Comparison of ENCODE assay signal across 7 mouse cellular contexts in the genomic region with DNA sequence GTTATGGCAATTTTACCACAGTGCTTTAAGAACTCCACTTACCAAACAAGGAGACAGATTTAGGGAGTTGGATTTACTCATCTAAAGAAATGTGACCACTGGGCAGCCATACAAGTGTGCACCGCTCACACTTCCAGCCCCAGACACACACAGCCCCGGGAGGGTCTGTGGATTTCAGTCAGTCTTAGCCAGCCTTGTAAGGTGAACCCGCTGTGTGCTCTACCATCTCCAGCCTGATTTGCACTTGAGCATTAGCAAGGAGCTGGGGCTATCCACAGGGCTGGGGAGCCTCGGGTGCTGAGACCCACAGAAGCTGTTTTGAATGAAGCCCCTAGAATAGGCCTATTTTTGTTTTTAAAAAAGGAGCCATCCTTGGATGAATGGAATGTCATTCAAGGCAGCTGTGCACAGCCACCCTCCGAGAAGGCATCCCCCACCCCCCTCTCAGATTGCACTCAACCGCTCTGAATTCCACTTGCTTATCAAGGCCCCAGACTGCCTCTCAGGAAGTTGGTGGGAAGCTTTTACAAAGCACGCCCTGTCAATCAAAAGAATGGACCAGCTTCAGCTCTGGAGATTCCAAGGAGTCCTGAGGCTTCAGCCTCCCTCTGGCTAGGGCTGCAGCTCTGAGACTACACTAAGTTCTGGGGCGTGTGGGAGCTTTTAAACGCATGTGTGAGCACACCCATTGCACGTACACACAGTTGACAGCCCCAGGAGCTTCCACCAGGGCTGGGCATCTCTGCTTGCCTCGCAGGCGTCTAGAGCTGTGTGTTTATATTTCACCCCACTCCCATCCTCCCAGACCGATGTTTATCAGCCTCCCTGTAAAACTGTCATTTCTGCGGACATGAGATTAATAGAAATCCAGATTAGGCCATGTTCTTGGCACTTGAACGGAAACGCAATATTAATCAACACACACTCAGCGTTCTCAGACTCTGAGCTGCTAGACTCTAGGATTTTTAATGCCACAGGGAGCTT. TPM values are rescaled to one million over a fixed set of nuclear protein-coding genes. Genes with fewer than 3 reads are reported as not detected.
A peak's percentile ranks its signal among the peaks of the same experiment; 100 is the strongest.
DNase-seq lines count a peak whose midpoint lies in the region; ATAC-seq and TF ChIP-seq lines count a peak whose summit lies in the region.

No protein-coding gene starts in this region.

- peak; percentile 91 for TF ChIP-seq EP300 in ES-Bruce4 (IDR thresholded peaks at IDR 0.05; ENCODE audit: insufficient read depth, low read depth, low read length)
- TF ChIP-seq EP300 in heart, postnatal 0 days (IDR thresholded peaks at IDR 0.05; ENCODE audit: low read depth) = no peak

- WGBS in heart, postnatal 0 days = 9% methylated on average over 17 of the region's 17 CpGs
- WGBS in liver, embryonic 12.5 days (ENCODE audit: insufficient replicate concordance) = 10% methylated on average over 17 of the region's 17 CpGs
- WGBS in neural tube, embryonic 14.5 days = 23% methylated on average over 17 of the region's 17 CpGs

- no peak overlapping the region for H3K4me3 ChIP-seq in ES-Bruce4 (ENCODE audit: low read depth, low read length)
- H3K4me3 ChIP-seq in heart, postnatal 0 days (ENCODE audit: low read depth, low read length) = no peak overlapping the region
- H3K4me3 ChIP-seq in liver, embryonic 12.5 days = no peak overlapping the region
- no peak overlapping the region for H3K4me3 ChIP-seq in neural tube, embryonic 14.5 days (ENCODE audit: low read depth, low read length)

- 0 out of 2 replicates have a peak overlapping the region, but pooled peaks have one; percentile 5 for H3K4me2 ChIP-seq in heart, postnatal 0 days (ENCODE audit: low read depth, low read length)
- no peak overlapping the region for H3K4me2 ChIP-seq in liver, embryonic 12.5 days
- no peak overlapping the region for H3K4me2 ChIP-seq in neural tube, embryonic 14.5 days (ENCODE audit: low read depth, low read length)

- TF ChIP-seq POLR2A in ES-Bruce4 (IDR thresholded peaks at IDR 0.05; ENCODE audit: insufficient read depth, low read length) = no peak

- H3K27me3 ChIP-seq in ES-Bruce4 (ENCODE audit: control insufficient read depth, insufficient read depth, low read length, poor library complexity, severe bottlenecking) = no peaks in the 10 kb centered on the region
- no peaks in the 10 kb centered on the region for H3K27me3 ChIP-seq in heart, postnatal 0 days (ENCODE audit: control insufficient read depth, insufficient read depth, low read length)
- H3K27me3 ChIP-seq in liver, embryonic 12.5 days (replicated peaks) = 0 out of 2 replicates have a peak, but pooled peaks cover 6% of the 10 kb centered on the region
- no peaks in the 10 kb centered on the region for H3K27me3 ChIP-seq in neural tube, embryonic 14.5 days (ENCODE audit: control insufficient read depth, insufficient read depth, low read length)

- H3K4me1 ChIP-seq in ES-Bruce4 (ENCODE audit: control insufficient read depth, insufficient read depth, low read length) = peaks cover 16% of the 10 kb centered on the region
- peaks cover 45% of the 10 kb centered on the region for H3K4me1 ChIP-seq in heart, postnatal 0 days (ENCODE audit: control insufficient read depth, insufficient read depth)
- H3K4me1 ChIP-seq in liver, embryonic 12.5 days = peaks cover 19% of the 10 kb centered on the region
- H3K4me1 ChIP-seq in neural tube, embryonic 14.5 days (ENCODE audit: control insufficient read depth, insufficient read depth, low read length) = peaks cover 19% of the 10 kb centered on the region

- no peaks in the 10 kb centered on the region for H3K9me3 ChIP-seq in ES-Bruce4 (replicated peaks; ENCODE audit: control insufficient read depth, insufficient read depth, low read length, poor library complexity, severe bottlenecking)
- H3K9me3 ChIP-seq in heart, postnatal 0 days (replicated peaks; ENCODE audit: control insufficient read depth, low read length) = no peaks in the 10 kb centered on the region
- H3K9me3 ChIP-seq in liver, embryonic 12.5 days (replicated peaks) = no peaks in the 10 kb centered on the region
- no peaks in the 10 kb centered on the region for H3K9me3 ChIP-seq in neural tube, embryonic 14.5 days (ENCODE audit: control insufficient read depth, low read length)

- H3K9ac ChIP-seq in ES-Bruce4 (ENCODE audit: low read depth, poor library complexity, severe bottlenecking) = no peak overlapping the region
- H3K9ac ChIP-seq in heart, postnatal 0 days (replicated peaks; ENCODE audit: low read depth, low read length) = no peak overlapping the region
- no peak overlapping the region for H3K9ac ChIP-seq in liver, embryonic 12.5 days
- no peak overlapping the region for H3K9ac ChIP-seq in neural tube, embryonic 14.5 days (replicated peaks; ENCODE audit: low read depth, low read length)

- peak; percentile 6 for DNase-seq in MEL-GATA-1-ER (ENCODE audit: extremely low read depth, low read depth)
- DNase-seq in heart, postnatal 0 days (ENCODE audit: low spot score) = peak; percentile 73
- DNase-seq in ovary, postnatal 10 days (ENCODE audit: low spot score) = no peak
- DNase-seq in layer of hippocampus, postnatal 10 days (ENCODE audit: low spot score in 2 of 2) = no peak

- H3K36me3 ChIP-seq in ES-Bruce4 (ENCODE audit: control insufficient read depth, insufficient read depth, low read length, poor library complexity, severe bottlenecking) = no peaks in the 10 kb centered on the region
- H3K36me3 ChIP-seq in heart, postnatal 0 days (replicated peaks; ENCODE audit: control insufficient read depth, insufficient read depth, low read length) = peaks cover 16% of the 10 kb centered on the region
- no peaks in the 10 kb centered on the region for H3K36me3 ChIP-seq in liver, embryonic 12.5 days
- H3K36me3 ChIP-seq in neural tube, embryonic 14.5 days (ENCODE audit: control insufficient read depth, insufficient read depth, low read length) = 0 out of 2 replicates have a peak, but pooled peaks cover 5% of the 10 kb centered on the region

- peak overlapping the region; percentile 79 for H3K27ac ChIP-seq in ES-Bruce4 (ENCODE audit: insufficient read depth, low read length)
- H3K27ac ChIP-seq in heart, postnatal 0 days (ENCODE audit: low read depth) = peak overlapping the region; percentile 70
- H3K27ac ChIP-seq in liver, embryonic 12.5 days = peak overlapping the region; percentile 51; the same call in 1 of the 2 replicates
- H3K27ac ChIP-seq in neural tube, embryonic 14.5 days (ENCODE audit: low read depth, low read length) = peak overlapping the region; percentile 8; the same call in 1 of the 2 replicates

- no peak for TF ChIP-seq CTCF in ES-Bruce4 (IDR thresholded peaks at IDR 0.05; ENCODE audit: low read depth, low read length)
- no peak for TF ChIP-seq CTCF in heart, postnatal 0 days (IDR thresholded peaks at IDR 0.05; ENCODE audit: low read depth)

- ATAC-seq in heart, postnatal 0 days (ENCODE audit: insufficient read depth, low read depth) = peak; percentile 67
- ATAC-seq in liver, embryonic 12.5 days = peak; percentile 44
- ATAC-seq in neural tube, embryonic 14.5 days (ENCODE audit: low read depth) = peak; percentile 47

RNA-seq across cellular contexts. Expression of a gene that starts 57.2 kb away (rescaled TPM):
- polyA plus RNA-seq in ES-Bruce4 (2011; ENCODE audit: insufficient read depth, insufficient read length, low read depth, missing spikeins) = 25.9 and 26.7 TPM in 2 replicates
- 33.6 and 36.8 TPM in 2 replicates for total RNA-seq in heart, postnatal 0 days (2014; rRNA removed; ENCODE audit: low replicate concordance)
- polyA plus RNA-seq in heart, postnatal 0 days (2015; fragmentation: Nextera tagmentation; extraction: Ambion mirVana) = 1.4 and 1.7 TPM in 2 replicates
- polyA plus RNA-seq in liver, embryonic 12.5 days (2016; fragmentation: Nextera tagmentation; extraction: Ambion mirVana) = 0.25 and 0.31 TPM in 2 replicates
- polyA plus RNA-seq in neural tube, embryonic 14.5 days (2014; fragmentation: Nextera tagmentation; extraction: Ambion mirVana) = 3.9 and 4.9 TPM in 2 replicates
- total RNA-seq in layer of hippocampus, postnatal 10 days (2021) = 10 to 100 TPM; 45.2 to 54.6 TPM

Comparison
In these comparisons a context has a peak if more than half of its experiments do, and no peak if none do; other contexts are left out.
1. H3K27ac ChIP-seq: peak in every context shown above with its lines; median percentile 79 in ES-Bruce4; 70 in heart, postnatal 0 days; 51 in liver, embryonic 12.5 days; 8 in neural tube, embryonic 14.5 days.
2. DNase-seq: peak in MEL-GATA-1-ER (single experiment) and heart, postnatal 0 days (single experiment); none in ovary, postnatal 10 days (single experiment) and layer of hippocampus, postnatal 10 days (0 of 2).
3. Peak in every context shown above with its lines, with median percentiles within 50 percentile points of each other: ATAC-seq.